Mouse (Mus musculus): ENCODE measurements around the gene Specc1l.

- TF ChIP-seq GATA1 (IDR thresholded peaks at IDR 0.05; ENCODE audit: borderline replicate concordance, low read length) (no peak), FLI1 (IDR thresholded peaks at IDR 0.05; ENCODE audit: low read length) (no peak)
Observed at GRCm38 (mm10) chr10:75206192-75206591, 5.7 kb upstream of the Specc1l start.

Measured in megakaryocyte, embryonic 14.5 days (primary cell).